Mouse (Mus musculus) gastrocnemius, adult 2 months (tissue): Measurements from ENCODE around the gene Nyap2. TPM values are rescaled to one million over a fixed set of nuclear protein-coding genes. Genes with fewer than 3 reads are reported as not detected.
"Not testable (repeated sequence)": the region's sequence is repeated elsewhere in the genome, so short reads cannot be mapped to it uniquely, and the experiment has no call there.

Experiments
- DNase-seq: peaks from one replicate; pipeline ENCODE4 v3.0.0; 2022
- H3K27ac ChIP-seq: fragments of 200-600 bp; 2 replicates; pipeline ENCODE4 v1.8.1; 2022; ENCODE audit warnings: mild to moderate bottlenecking
- H3K4me3 ChIP-seq: fragments of 200-600 bp; 2 replicates; pipeline ENCODE4 v1.8.1; 2022; ENCODE audit warnings: mild to moderate bottlenecking, moderate library complexity
- CTCF ChIP-seq: fragments of 200-600 bp; IDR thresholded peaks from 2 replicates; pipeline ENCODE4 v1.8.1; 2022; ENCODE audit warnings: antibody characterized with exemption, mild to moderate bottlenecking, moderate library complexity
- intact Hi-C: fragments of 180-260 bp; cut with DNase I; formaldehyde crosslinking; loops from one replicate; pipeline ENCODE4 v1.15.1; 2025
- total RNA-seq, 2 experiments: library from RNA; stranded (reverse); gene quantifications; 2 replicates each; pipeline ENCODE4 v1.2.3; 2021

Nyap2 gene
- total RNA-seq, 2 experiments from 2014 or later, result not detected

DNA sequence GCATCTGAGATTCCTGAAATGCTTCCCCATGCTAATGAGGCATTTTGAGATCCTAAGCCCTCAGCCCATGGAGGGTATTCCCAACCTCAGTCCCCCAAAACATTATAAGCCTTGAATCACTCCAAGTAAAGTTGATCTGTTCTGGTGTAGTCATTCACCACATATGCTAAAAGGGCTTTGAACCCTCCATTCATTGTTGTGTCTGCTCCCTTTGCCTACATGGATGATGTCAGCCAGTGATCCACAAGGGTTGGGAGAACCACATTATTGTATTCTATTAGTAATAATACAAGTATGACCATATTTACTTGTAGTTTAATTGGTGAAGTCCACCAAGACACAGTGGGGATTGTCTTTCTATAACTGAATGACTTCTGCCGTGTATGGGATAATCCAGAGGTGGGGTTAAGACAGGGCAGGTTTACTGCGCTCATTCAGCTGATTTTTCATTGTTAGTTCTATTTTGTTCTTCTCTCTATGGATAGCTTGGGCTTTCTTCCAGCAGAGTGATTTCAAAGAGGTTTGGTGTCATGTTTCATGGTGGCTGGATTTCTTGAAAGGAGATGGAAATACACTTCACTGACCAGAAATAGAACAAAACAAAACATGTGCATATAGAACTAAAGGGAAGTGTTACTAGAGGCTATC, 155.1 kb downstream of the Nyap2 start:
- no peak for DNase-seq
- intact Hi-C loops, result no loop called here
- Histone ChIP-seq H3K27ac (no peak overlapping the region), H3K4me3 (no peak overlapping the region)
- no peak for TF ChIP-seq CTCF

GRCm38 (mm10) chr1:81232407-81232789, 155.6 kb downstream of the Nyap2 start:
- H3K27ac ChIP-seq, DNase-seq, intact Hi-C loops, H3K4me3 ChIP-seq: not testable (repeated sequence)

- no peak for DNase-seq
- intact Hi-C loops, result no loop called here
- H3K4me3 ChIP-seq, result no peak overlapping the region
- TF ChIP-seq CTCF, result no peak
- no peak overlapping the region for H3K27ac ChIP-seq
Measured at GRCm38 (mm10) chr1:81248447-81249205, 171.9 kb downstream of the Nyap2 start.

- H3K27ac ChIP-seq, result no peak overlapping the region
- intact Hi-C loops, result no loop called here
- no peak for DNase-seq
- H3K4me3 ChIP-seq, result no peak overlapping the region
- TF ChIP-seq CTCF, result no peak
Measured at GRCm38 (mm10) chr1:81250068-81250467, 173.3 kb downstream of the Nyap2 start.

GRCm38 (mm10) chr1:81266441-81266840, 189.7 kb downstream of the Nyap2 start:
- DNase-seq, result no peak
- no peak overlapping the region for H3K4me3 ChIP-seq
- H3K27ac ChIP-seq, result no peak overlapping the region
- intact Hi-C loops, result no loop called here
- no peak for TF ChIP-seq CTCF

- no peak for TF ChIP-seq CTCF
- H3K4me3 ChIP-seq, result no peak overlapping the region
- no peak for DNase-seq
- intact Hi-C loops, result no loop called here
- no peak overlapping the region for H3K27ac ChIP-seq
Measured at GRCm38 (mm10) chr1:81280978-81281377, 204.2 kb downstream of the Nyap2 start.

GRCm38 (mm10) chr1:81285633-81286032, 208.9 kb downstream of the Nyap2 start:
- no peak for DNase-seq
- H3K27ac ChIP-seq, result no peak overlapping the region
- no peak overlapping the region for H3K4me3 ChIP-seq
- no peak for TF ChIP-seq CTCF
- intact Hi-C loops, result loop anchor here (5.0 kb wide), 1 partner anchor 453 kb away; no protein-coding TSS in a partner anchor

GRCm38 (mm10) chr1:81287088-81287487, 210.3 kb downstream of the Nyap2 start:
- TF ChIP-seq CTCF, result peak; percentile 76
- Histone ChIP-seq H3K27ac (no peak overlapping the region), H3K4me3 (no peak overlapping the region)
- intact Hi-C loops, result loop anchor here (5.0 kb wide), 1 partner anchor 455 kb away; no protein-coding TSS in a partner anchor
- no peak for DNase-seq

GRCm38 (mm10) chr1:81300735-81301134, 224.0 kb downstream of the Nyap2 start:
- intact Hi-C loops, result loop anchor here (5.0 kb wide), 1 partner anchor 468 kb away; no protein-coding TSS in a partner anchor
- no peak for DNase-seq
- Histone ChIP-seq H3K4me3 (no peak overlapping the region), H3K27ac (no peak overlapping the region)
- TF ChIP-seq CTCF, result peak; percentile 35

- peak; percentile 50 for TF ChIP-seq CTCF
- intact Hi-C loops, result loop anchor here (5.0 kb wide), 1 partner anchor 469 kb away; no protein-coding TSS in a partner anchor
- Histone ChIP-seq H3K4me3 (no peak overlapping the region), H3K27ac (no peak overlapping the region)
- DNase-seq, result no peak
Measured at GRCm38 (mm10) chr1:81301661-81302060, 224.9 kb downstream of the Nyap2 start.

- no peak for DNase-seq
- Histone ChIP-seq H3K4me3 (no peak overlapping the region), H3K27ac (no peak overlapping the region)
- no peak for TF ChIP-seq CTCF
- intact Hi-C loops, result loop anchor here (5.0 kb wide), 1 partner anchor 471 kb away; no protein-coding TSS in a partner anchor
Measured at GRCm38 (mm10) chr1:81303389-81303788, 226.6 kb downstream of the Nyap2 start.

GRCm38 (mm10) chr1:81307407-81307806, 230.7 kb downstream of the Nyap2 start:
- no peak overlapping the region for H3K27ac ChIP-seq
- no peak for DNase-seq
- no peak overlapping the region for H3K4me3 ChIP-seq
- intact Hi-C loops, result no loop called here
- TF ChIP-seq CTCF, result peak; percentile 21; the same call in 1 of the 2 replicates

- DNase-seq, result no peak
- no peak overlapping the region for H3K4me3 ChIP-seq
- H3K27ac ChIP-seq, result no peak overlapping the region
- TF ChIP-seq CTCF, result no peak
- intact Hi-C loops, result no loop called here
Measured at GRCm38 (mm10) chr1:81307934-81308333, 231.2 kb downstream of the Nyap2 start.
